Mouse (Mus musculus) limb, embryonic 12.5 days (tissue): ENCODE measurements around the gene Usp43. TPM values are rescaled to one million over a fixed set of nuclear protein-coding genes. Genes with fewer than 3 reads are reported as not detected.
A peak's percentile ranks its signal among the peaks of the same experiment; 100 is the strongest.

Experiments used
- ATAC-seq: fragments of 200-750 bp; cut with Nextera tagmentation; 2 replicates; pipeline ENCODE4 v1.8.0; 2017; ENCODE audit warnings: low read depth, moderate TSS enrichment; ENCODE audit not compliant: insufficient number of reproducible peaks, insufficient read depth, low FRiP score, low TSS enrichment
- H3K27ac ChIP-seq: fragments of 300-500 bp; sonication (generic); 2 replicates; pipeline ENCODE4 v1.5.1; 2016; ENCODE audit warnings: mild to moderate bottlenecking, moderate library complexity
- H3K27me3 ChIP-seq: fragments of 300-500 bp; sonication (generic); 2 replicates; pipeline ENCODE4 v1.6.1; 2016; ENCODE audit warnings: mild to moderate bottlenecking, moderate library complexity
- H3K36me3 ChIP-seq: fragments of 300-500 bp; sonication (generic); 2 replicates; pipeline ENCODE4 v1.6.1; 2016; ENCODE audit warnings: mild to moderate bottlenecking, moderate library complexity
- H3K4me1 ChIP-seq: fragments of 300-500 bp; sonication (generic); replicated peaks from 2 replicates; pipeline ENCODE4 v1.6.1; 2016
- H3K4me2 ChIP-seq: fragments of 300-500 bp; sonication (generic); 2 replicates; pipeline ENCODE4 v1.6.1; 2016; ENCODE audit warnings: mild to moderate bottlenecking, moderate library complexity
- H3K4me3 ChIP-seq: fragments of 300-500 bp; sonication (generic); replicated peaks from 2 replicates; pipeline ENCODE4 v1.5.1; 2016; ENCODE audit warnings: mild to moderate bottlenecking
- H3K9ac ChIP-seq: fragments of 300-500 bp; sonication (generic); replicated peaks from 2 replicates; pipeline ENCODE4 v1.6.1; 2016; ENCODE audit warnings: mild to moderate bottlenecking, moderate library complexity
- H3K9me3 ChIP-seq: fragments of 300-500 bp; sonication (generic); 2 replicates; pipeline ENCODE4 v1.6.1; 2016; ENCODE audit warnings: mild to moderate bottlenecking, moderate library complexity
- WGBS: fragments of 180-500 bp; shearing (Covaris S2); methylation state at CpG from one replicate; pipeline ENCODE4 v1.1.7; 2016; 5-methylcytosine and 5-hydroxymethylcytosine counted together
- polyA plus RNA-seq: library from polyadenylated mRNA; unstranded; fragments of >200 nt; fragmentation: Nextera tagmentation; extraction: Ambion mirVana; gene quantifications from 2 replicates; pipeline ENCODE4 v1.2.1, GENCODE M21; 2016

Usp43 gene
- polyA plus RNA-seq = 0.71 and 0.78 TPM in 2 replicates

DNA sequence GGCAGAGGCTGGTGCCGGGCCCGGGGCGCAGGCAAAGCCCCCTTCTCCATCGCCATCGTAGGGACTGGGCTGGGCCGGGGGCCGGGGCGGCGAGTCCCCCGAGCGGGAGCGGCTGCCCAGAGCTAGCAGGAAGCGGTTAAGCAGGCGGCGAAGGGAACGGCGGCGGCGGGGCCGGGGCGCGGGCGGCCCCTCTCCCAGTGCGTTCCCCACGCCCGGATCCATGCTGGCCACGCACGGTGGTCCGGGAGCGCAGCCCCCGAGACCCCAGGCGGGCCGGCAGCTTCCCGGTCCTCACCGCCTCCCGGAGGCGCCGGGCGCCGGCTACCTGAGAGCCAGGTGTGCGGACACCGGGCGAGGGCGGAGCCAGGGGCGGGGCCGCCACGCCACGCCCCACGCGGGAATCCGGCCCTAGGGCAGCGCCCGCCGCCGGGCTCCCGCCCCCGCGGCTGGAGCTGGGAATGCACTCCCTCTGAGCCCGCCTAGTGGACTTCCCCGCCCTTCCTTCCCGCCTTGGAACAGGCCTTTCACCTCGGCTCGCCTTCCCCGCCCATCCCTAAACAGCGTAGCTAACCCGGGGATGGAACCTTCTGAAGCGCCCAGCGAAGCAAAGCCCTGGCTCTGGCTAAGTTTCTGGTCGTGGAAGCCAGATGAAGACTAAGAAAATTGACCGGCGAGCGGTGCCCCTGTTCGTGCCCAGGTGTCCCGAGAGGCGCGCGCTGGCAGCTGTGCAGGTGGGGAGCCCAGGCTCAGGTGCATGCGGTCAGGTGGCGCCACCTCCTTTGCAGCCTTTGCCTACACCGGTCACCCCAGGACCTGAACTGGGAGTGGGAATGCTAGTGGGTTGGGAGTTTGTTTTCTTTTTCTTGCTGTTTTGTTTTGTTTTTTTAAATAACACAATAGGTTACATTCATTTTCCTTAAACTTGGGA lies at the start of gene Usp43:
Gene Usp43, minus strand, starts transcription at position 327 of the 928 bp plus-strand sequence.
- WGBS = under 1% methylated on average over 51 of the region's 80 CpGs

DNA sequence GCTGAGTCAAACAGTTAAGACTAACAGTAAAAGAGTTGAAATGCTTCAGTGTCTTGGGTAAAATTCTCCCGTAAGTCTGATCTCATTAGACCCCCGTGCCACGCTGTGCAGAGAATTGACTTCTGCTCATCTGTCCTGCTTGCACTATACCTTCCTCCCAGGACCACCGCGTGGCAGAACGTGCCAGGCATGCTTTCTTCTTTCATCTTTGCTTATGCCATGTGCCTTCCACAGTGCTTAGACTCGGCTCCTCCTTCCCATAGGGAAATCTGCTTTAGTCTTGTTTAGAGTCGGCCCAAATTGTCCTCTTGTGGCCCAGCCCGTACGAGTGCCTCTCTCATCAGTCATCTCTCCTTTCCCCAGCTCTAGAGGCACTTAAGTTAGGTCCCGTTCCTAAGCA lies 45.9 kb upstream of the Usp43 start:
- Histone ChIP-seq H3K9me3 (no peaks in the 10 kb centered on the region), H3K27me3 (no peaks in the 10 kb centered on the region), H3K27ac (no peak overlapping the region), H3K4me1 (no peaks in the 10 kb centered on the region; the same call in 1 of the 2 replicates), H3K9ac (no peak overlapping the region), H3K4me3 (no peak overlapping the region), H3K4me2 (peak overlapping the region; percentile 87; the same call in 1 of the 2 replicates), H3K36me3 (peaks cover 16% of the 10 kb centered on the region)
- WGBS = 74% methylated on average over 11 of the region's 11 CpGs
- no peak for ATAC-seq

More for the DNA sequence above, at the start of gene Usp43:
- H3K27me3 ChIP-seq = peaks cover 38% of the 10 kb centered on the region
- peak within 1 kb of the TSS; percentile 81 for H3K4me3 ChIP-seq
- peak within 1 kb of the TSS; percentile 63 for H3K9ac ChIP-seq
- peak; percentile 60 for ATAC-seq
- no peaks in the 10 kb centered on the region for H3K36me3 ChIP-seq
- no peaks in the 10 kb centered on the region for H3K9me3 ChIP-seq
- H3K27ac ChIP-seq = no peak within 1 kb of the TSS
- peak within 1 kb of the TSS; percentile 100 for H3K4me2 ChIP-seq
- H3K4me1 ChIP-seq = peaks cover 18% of the 10 kb centered on the region

DNA sequence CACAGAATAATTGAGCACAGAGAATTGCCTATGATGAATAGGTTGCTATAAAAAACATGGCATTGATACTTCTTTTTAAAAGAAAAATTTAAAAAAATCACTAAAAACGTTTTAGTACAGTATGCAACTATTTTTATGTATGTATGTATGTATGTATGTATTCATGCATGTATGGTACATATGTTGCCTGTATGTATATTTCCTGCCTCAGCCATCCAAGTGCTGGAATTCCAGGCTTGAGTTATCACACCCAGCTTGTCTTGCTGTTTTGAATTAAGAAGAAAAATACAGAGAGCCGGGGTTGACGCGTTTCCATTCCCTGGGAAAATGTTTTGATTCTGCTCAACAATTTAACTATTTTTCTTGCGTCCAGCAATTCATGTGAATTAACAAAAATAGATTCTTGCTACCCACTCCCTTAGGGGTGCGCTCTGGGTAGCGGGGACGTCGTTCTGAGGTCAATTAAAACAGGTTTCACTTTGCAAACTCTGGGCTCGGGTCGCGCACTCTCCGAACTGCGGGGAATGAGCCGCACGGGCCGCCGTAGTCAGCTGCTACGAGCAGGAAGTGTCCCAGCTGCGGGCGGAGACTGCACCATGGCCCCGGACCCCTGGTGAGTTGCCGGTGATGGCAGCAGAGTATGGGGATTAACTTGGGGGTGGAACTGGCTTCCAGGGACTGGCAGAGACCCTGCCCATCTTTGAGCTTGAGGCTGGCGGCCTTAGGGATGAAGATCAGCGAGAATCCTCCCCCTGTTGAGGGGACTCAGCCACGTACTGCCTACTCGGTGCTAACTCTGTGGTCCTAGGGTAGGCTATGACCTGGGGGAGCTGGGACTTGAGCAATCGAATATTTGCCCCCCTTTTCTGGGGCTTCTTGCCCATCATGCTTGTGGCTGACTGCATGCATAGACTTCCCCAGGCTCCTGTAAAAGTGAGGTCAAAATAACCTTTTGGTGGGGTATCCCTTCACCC lies 44.2 kb upstream of the Usp43 start, which contains the start of gene Stx8:
Gene Stx8, plus strand, starts transcription at position 289 of the 974 bp plus-strand sequence.
- ATAC-seq = peak; percentile 55; the same call in 1 of the 2 replicates
- Histone ChIP-seq H3K27me3 (no peaks in the 10 kb centered on the region), H3K9ac (peak within 1 kb of the TSS; percentile 77), H3K9me3 (no peaks in the 10 kb centered on the region), H3K27ac (no peak within 1 kb of the TSS), H3K4me2 (peak within 1 kb of the TSS; percentile 87), H3K4me3 (peak within 1 kb of the TSS; percentile 75), H3K4me1 (no peaks in the 10 kb centered on the region; the same call in 1 of the 2 replicates), H3K36me3 (peaks cover 11% of the 10 kb centered on the region)
- under 1% methylated on average over 28 of the region's 28 CpGs for WGBS

DNA sequence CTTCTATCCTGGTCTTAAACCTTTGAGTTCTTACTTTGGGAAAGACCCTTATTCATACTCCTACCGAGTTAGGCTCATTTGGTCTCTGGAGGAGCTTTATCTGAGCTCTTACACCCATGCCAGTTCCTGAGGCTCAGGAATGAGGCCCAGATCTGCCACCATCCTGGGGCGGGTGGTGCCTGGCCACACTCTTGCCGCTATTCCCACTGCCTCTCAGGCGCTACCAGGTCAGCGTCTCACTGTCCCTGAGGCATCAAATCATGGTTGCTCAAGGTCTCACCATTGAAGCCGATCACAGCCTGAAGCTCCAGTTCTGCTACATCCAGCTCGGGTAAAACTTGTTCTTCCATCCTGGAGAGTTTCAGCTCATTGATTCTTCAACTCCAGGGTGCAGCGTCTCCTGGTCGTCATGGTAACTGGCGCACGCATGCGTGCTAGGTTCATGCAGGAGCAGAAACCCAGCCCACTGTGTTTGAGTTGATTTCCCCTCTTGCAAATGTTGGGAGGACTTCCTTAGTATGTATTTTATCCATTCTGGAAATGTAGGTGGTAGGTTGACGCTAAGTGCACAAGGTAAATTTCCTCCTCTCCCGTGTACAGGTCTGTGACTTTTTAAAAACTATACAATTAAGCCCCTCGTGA lies 43.4 kb upstream of the Usp43 start, which contains the start of gene Cfap52:
Gene Cfap52, minus strand, starts transcription at position 410 of the 642 bp plus-strand sequence.
- no peak for ATAC-seq
- Histone ChIP-seq H3K27ac (no peak within 1 kb of the TSS), H3K36me3 (peaks cover 7% of the 10 kb centered on the region; the same call in 1 of the 2 replicates), H3K9ac (peak within 1 kb of the TSS; percentile 77), H3K27me3 (no peaks in the 10 kb centered on the region), H3K4me2 (peak within 1 kb of the TSS; percentile 87), H3K9me3 (no peaks in the 10 kb centered on the region), H3K4me3 (peak within 1 kb of the TSS; percentile 75), H3K4me1 (no peaks in the 10 kb centered on the region; the same call in 1 of the 2 replicates)
- 5% methylated on average over 15 of the region's 15 CpGs for WGBS

DNA sequence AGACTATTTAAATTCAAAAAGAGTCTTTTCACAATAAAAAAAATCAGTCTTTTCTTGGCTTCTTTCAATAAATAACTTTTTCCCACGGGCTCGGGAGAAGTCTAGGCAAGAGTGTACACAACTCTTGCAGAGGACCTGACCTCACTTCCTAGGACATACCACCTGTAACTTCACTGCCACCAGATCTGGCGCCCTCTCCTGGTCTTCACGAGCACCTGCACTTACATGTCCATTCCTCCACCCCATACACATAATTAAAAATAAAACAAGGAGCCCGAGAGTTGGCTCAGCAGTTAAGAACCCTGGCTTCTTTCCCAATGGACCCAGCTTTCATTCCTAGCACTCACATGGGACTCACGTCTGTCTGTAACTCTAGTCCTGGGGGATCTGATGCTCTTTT lies 42.2 kb upstream of the Usp43 start:
- Histone ChIP-seq H3K9me3 (no peaks in the 10 kb centered on the region), H3K27ac (no peak overlapping the region), H3K4me1 (no peaks in the 10 kb centered on the region; the same call in 1 of the 2 replicates), H3K4me3 (no peak overlapping the region), H3K36me3 (no peaks in the 10 kb centered on the region), H3K4me2 (no peak overlapping the region), H3K9ac (no peak overlapping the region), H3K27me3 (no peaks in the 10 kb centered on the region)
- 71% methylated on average over 6 of the region's 6 CpGs for WGBS
- no peak for ATAC-seq

DNA sequence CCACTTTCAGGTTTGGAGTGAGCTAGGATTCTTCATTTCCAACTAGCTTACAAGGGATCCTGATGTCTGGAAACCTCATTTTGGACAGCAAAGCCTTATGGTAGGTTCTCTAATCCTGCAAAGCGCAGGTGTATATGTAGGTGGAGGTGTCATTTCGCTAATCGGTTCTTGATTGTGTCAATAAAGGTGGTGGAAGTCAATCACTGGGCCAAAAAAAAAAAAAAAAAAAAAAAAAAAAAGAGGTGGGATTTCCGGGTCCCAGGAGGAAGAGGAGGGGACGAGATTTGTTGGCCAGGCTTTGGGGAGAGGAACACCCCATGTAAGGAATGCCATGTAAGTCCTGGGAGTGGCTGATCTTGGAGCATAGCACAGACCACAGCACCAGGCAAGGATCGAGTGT lies 32.5 kb upstream of the Usp43 start:
- H3K4me1 ChIP-seq = no peaks in the 10 kb centered on the region
- 0 out of 2 replicates have a peak, but pooled peaks cover 2% of the 10 kb centered on the region for H3K27me3 ChIP-seq
- ATAC-seq = no peak
- WGBS = 87% methylated on average over 6 of the region's 6 CpGs
- H3K4me2 ChIP-seq = no peak overlapping the region
- H3K4me3 ChIP-seq = no peak overlapping the region
- 0 out of 2 replicates have a peak, but pooled peaks cover 2% of the 10 kb centered on the region for H3K9me3 ChIP-seq
- H3K9ac ChIP-seq = no peak overlapping the region
- no peaks in the 10 kb centered on the region for H3K36me3 ChIP-seq
- no peak overlapping the region for H3K27ac ChIP-seq

DNA sequence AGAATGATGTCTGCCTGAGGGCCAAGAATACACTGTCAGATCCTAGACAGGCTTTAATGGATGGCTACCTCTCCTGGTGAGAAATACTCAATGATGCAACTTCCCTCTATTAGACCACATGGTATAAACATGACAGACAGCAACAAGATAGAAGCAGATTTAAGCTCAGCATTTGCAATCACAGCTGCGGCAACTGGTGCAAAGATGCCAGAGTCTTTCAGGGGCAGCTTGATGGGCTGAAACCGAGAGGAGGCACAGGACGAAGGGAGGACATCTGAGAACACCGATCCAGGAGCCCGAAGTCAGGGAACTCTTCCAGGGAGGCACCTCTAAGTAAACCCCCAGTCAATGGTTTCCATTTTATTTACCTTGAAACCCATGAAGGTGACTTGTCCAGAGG lies 31.7 kb upstream of the Usp43 start:
- H3K4me3 ChIP-seq = no peak overlapping the region
- no peak overlapping the region for H3K27ac ChIP-seq
- H3K4me2 ChIP-seq = no peak overlapping the region
- no peak overlapping the region for H3K9ac ChIP-seq
- no peak for ATAC-seq
- WGBS = 79% methylated on average over 5 of the region's 5 CpGs
- no peaks in the 10 kb centered on the region for H3K4me1 ChIP-seq
- 0 out of 2 replicates have a peak, but pooled peaks cover 2% of the 10 kb centered on the region for H3K9me3 ChIP-seq
- no peaks in the 10 kb centered on the region for H3K36me3 ChIP-seq
- 0 out of 2 replicates have a peak, but pooled peaks cover 2% of the 10 kb centered on the region for H3K27me3 ChIP-seq

DNA sequence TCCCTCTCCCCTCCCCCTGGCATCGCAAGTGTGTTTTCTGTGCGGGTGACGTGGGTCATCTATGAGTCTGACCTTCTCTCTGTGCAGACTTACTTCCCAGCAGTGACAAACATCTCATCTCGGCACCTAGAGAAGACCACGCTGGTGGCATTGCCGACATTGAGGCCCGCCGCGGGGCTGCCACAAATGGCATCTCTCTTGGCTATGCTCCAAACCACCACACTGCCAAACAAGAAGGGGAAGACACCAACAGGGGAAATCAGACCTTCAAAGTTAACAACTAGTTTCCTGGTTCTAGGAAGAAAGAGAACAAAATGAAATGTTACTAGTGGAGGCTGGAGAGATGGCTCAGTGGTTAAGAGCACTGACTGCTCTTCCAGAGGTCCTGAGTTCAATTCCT lies 27.5 kb upstream of the Usp43 start:
- WGBS = 86% methylated on average over 9 of the region's 9 CpGs

DNA sequence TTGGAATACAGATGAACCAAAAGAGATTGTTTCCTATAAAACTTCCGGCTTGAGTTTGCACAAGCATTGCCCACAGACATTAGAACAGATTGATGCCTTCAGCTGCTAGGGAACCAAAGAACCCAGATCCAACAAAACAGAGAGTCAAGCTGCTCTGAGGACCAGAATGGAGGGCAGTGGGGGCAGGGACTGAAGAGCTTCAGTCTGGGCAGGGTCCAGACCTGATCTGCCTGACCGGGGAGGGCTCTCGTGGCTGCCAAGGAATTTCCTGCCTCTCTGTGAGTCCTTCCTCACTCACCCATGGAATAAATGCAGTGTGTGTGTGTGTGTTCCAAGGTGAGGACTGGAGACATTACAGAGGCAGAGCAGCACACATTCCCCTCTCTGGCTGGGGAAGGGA lies 26.3 kb upstream of the Usp43 start:
- Histone ChIP-seq H3K4me1 (0 out of 2 replicates have a peak, but pooled peaks cover 2% of the 10 kb centered on the region), H3K4me3 (no peak overlapping the region), H3K36me3 (no peaks in the 10 kb centered on the region), H3K9ac (no peak overlapping the region), H3K27ac (no peak overlapping the region), H3K4me2 (no peak overlapping the region), H3K9me3 (0 out of 2 replicates have a peak, but pooled peaks cover 2% of the 10 kb centered on the region), H3K27me3 (no peaks in the 10 kb centered on the region)
- WGBS = 56% methylated on average over 3 of the region's 3 CpGs
- no peak for ATAC-seq

More for the DNA sequence above, 27.5 kb upstream of the Usp43 start:
- H3K4me1 ChIP-seq = 0 out of 2 replicates have a peak, but pooled peaks cover 2% of the 10 kb centered on the region
- H3K27ac ChIP-seq = no peak overlapping the region
- no peak overlapping the region for H3K4me3 ChIP-seq
- H3K36me3 ChIP-seq = no peaks in the 10 kb centered on the region
- H3K9me3 ChIP-seq = 0 out of 2 replicates have a peak, but pooled peaks cover 2% of the 10 kb centered on the region
- H3K27me3 ChIP-seq = no peaks in the 10 kb centered on the region
- no peak overlapping the region for H3K4me2 ChIP-seq
- no peak overlapping the region for H3K9ac ChIP-seq
- no peak for ATAC-seq

DNA sequence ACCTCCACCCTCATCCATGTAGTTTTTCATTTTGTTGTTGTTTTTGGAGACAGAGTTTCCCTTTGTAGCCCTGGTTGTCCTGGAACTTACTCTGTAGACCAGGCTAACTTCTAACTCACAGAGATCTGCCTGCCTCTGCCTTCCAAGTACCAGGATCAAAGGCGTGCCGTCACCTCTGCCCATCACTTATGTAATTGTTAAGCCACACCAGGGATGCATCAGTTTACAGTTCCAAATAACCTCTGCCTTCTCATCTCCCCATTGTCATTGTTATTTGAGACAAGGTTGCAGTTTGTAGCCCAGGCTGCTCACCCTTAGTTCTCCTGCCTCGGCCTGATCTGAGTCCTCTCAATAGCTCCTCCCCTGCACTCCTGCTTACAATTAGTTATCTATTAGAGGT lies 10.2 kb upstream of the Usp43 start:
- Histone ChIP-seq H3K27ac (no peak overlapping the region), H3K9ac (no peak overlapping the region), H3K9me3 (no peaks in the 10 kb centered on the region), H3K4me3 (no peak overlapping the region), H3K4me2 (no peak overlapping the region), H3K4me1 (no peaks in the 10 kb centered on the region), H3K36me3 (no peaks in the 10 kb centered on the region), H3K27me3 (no peaks in the 10 kb centered on the region)
- no peak for ATAC-seq
- 88% methylated on average over 3 of the region's 3 CpGs for WGBS
